ENCODE assay signal across 20 mouse cellular contexts in the genomic region with DNA sequence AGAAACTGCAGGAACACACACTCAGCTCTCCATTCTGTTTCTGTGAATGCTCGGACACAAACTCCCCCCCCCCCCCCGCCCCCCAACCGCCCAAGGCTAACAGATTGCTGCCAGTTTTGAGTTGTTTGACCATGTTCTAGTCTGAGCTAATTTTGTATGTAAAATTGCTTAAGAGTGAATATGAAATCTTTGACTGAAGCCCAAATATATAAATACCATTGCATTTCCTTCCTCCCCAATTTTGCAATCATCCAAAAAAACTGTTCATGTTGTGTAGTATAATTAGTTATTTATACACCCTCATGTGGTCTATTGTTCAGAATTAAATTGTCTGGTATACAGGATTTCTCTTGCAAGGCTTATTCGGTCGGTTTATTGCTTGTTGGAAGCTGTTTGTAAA.
DNase-seq lines count a peak whose midpoint lies in the region; ATAC-seq and TF ChIP-seq lines count a peak whose summit lies in the region.
"Had no signal": no experiment of that assay in that cellular context is flagged by ENCODE, and none has a peak within 500 bp of the region (broad histone marks: within the 10 kb centered on the region; RNA-seq: fewer than 3 reads in every experiment).

No protein-coding gene starts in this region.

- H3K9ac ChIP-seq in kidney, embryonic 16.5 days (replicated peaks; ENCODE audit: low read length) = no peak overlapping the region
- H3K9ac ChIP-seq in lung, postnatal 0 days (replicated peaks; ENCODE audit: low read depth) = no peak overlapping the region
- H3K9ac ChIP-seq in heart, embryonic 11.5 days (ENCODE audit: low read depth, low read length) = no peak overlapping the region
- H3K9ac ChIP-seq: hindbrain, embryonic 15.5 days; midbrain, embryonic 12.5 days; neural tube, embryonic 13.5 days had no signal

- H3K4me3 ChIP-seq in kidney, embryonic 16.5 days (ENCODE audit: low read length) = no peak overlapping the region
- H3K4me3 ChIP-seq in lung, postnatal 0 days (ENCODE audit: low read depth, low read length) = no peak overlapping the region
- H3K4me3 ChIP-seq in olfactory bulb, adult 2 months (ENCODE audit: insufficient read depth, low read depth, low read length) = no peak overlapping the region
- H3K4me3 ChIP-seq in heart, embryonic 11.5 days (ENCODE audit: low read depth, low read length) = no peak overlapping the region
- H3K4me3 ChIP-seq: hindbrain, embryonic 10.5 days; hindbrain, embryonic 15.5 days; midbrain, embryonic 12.5 days; neural tube, embryonic 13.5 days had no signal

- 0 out of 2 replicates have a peak overlapping the region, but pooled peaks have one; percentile 38 for H3K27ac ChIP-seq in kidney, embryonic 16.5 days (ENCODE audit: low read length)
- H3K27ac ChIP-seq in lung, postnatal 0 days (ENCODE audit: low read length) = peak overlapping the region; percentile 62
- H3K27ac ChIP-seq in olfactory bulb, adult 2 months (ENCODE audit: insufficient read depth, low read depth, low read length) = peak overlapping the region; percentile 38; the same call in 1 of the 2 replicates
- no peak overlapping the region for H3K27ac ChIP-seq in heart, embryonic 11.5 days (ENCODE audit: low read depth, low read length)
- H3K27ac ChIP-seq: hindbrain, embryonic 10.5 days; hindbrain, embryonic 15.5 days; kidney, postnatal 0 days; midbrain, embryonic 12.5 days; neural tube, embryonic 13.5 days had no signal

- no peaks in the 10 kb centered on the region for H3K36me3 ChIP-seq in kidney, embryonic 16.5 days (ENCODE audit: insufficient read depth, low read length)
- H3K36me3 ChIP-seq in lung, postnatal 0 days (ENCODE audit: insufficient read depth, low read length) = no peaks in the 10 kb centered on the region
- H3K36me3 ChIP-seq in heart, embryonic 11.5 days (ENCODE audit: control insufficient read depth, insufficient read depth, low read length) = no peaks in the 10 kb centered on the region
- H3K36me3 ChIP-seq: hindbrain, embryonic 10.5 days; hindbrain, embryonic 15.5 days; midbrain, embryonic 12.5 days; neural tube, embryonic 13.5 days had no signal

- WGBS in kidney, embryonic 16.5 days = 73% methylated on average over 5 of the region's 5 CpGs
- WGBS in lung, postnatal 0 days = 39% methylated on average over 5 of the region's 5 CpGs
- WGBS in olfactory bulb, adult 2 months = 50% methylated on average over 5 of the region's 5 CpGs
- WGBS in heart, embryonic 11.5 days (ENCODE audit: insufficient replicate concordance) = 80% methylated on average over 5 of the region's 5 CpGs

- no peak for ATAC-seq in kidney, embryonic 16.5 days (ENCODE audit: low FRiP score, low TSS enrichment)
- ATAC-seq in lung, postnatal 0 days = peak; percentile 37
- peak; percentile 52 for ATAC-seq in granulocyte monocyte progenitor cell, adult 5-6 weeks (replicated peaks; ENCODE audit: poor library complexity, severe bottlenecking)
- no peak for ATAC-seq in heart, embryonic 11.5 days (replicated peaks; ENCODE audit: insufficient number of reproducible peaks, low FRiP score, low TSS enrichment)
- ATAC-seq: forebrain, embryonic 14.5 days had no signal

- no peak overlapping the region for H3K4me2 ChIP-seq in kidney, embryonic 16.5 days (replicated peaks; ENCODE audit: low read depth, low read length)
- H3K4me2 ChIP-seq in lung, postnatal 0 days (replicated peaks; ENCODE audit: low read depth, low read length) = no peak overlapping the region
- H3K4me2 ChIP-seq in heart, embryonic 11.5 days = no peak overlapping the region
- H3K4me2 ChIP-seq: hindbrain, embryonic 15.5 days; midbrain, embryonic 12.5 days; neural tube, embryonic 13.5 days had no signal

- H3K4me1 ChIP-seq in kidney, embryonic 16.5 days (ENCODE audit: insufficient read depth, low read length) = peaks cover 4% of the 10 kb centered on the region; the same call in 1 of the 2 replicates
- H3K4me1 ChIP-seq in lung, postnatal 0 days (ENCODE audit: insufficient read depth, low read depth, low read length) = peaks cover 20% of the 10 kb centered on the region
- peaks cover 5% of the 10 kb centered on the region for H3K4me1 ChIP-seq in olfactory bulb, adult 2 months (ENCODE audit: control insufficient read depth, insufficient read depth, low read length)
- H3K4me1 ChIP-seq in heart, embryonic 11.5 days (ENCODE audit: control insufficient read depth, insufficient read depth, low read length) = peaks cover 7% of the 10 kb centered on the region
- H3K4me1 ChIP-seq: hindbrain, embryonic 10.5 days; hindbrain, embryonic 15.5 days; midbrain, embryonic 12.5 days; neural tube, embryonic 13.5 days had no signal

- H3K9me3 ChIP-seq in kidney, embryonic 16.5 days (ENCODE audit: low read length) = no peaks in the 10 kb centered on the region
- no peaks in the 10 kb centered on the region for H3K9me3 ChIP-seq in lung, postnatal 0 days (ENCODE audit: low read length)
- H3K9me3 ChIP-seq in heart, embryonic 11.5 days (replicated peaks; ENCODE audit: control insufficient read depth, low read length) = no peaks in the 10 kb centered on the region
- H3K9me3 ChIP-seq: hindbrain, embryonic 10.5 days; hindbrain, embryonic 15.5 days; midbrain, embryonic 12.5 days; neural tube, embryonic 13.5 days had no signal

- no peak for TF ChIP-seq POLR2A in olfactory bulb, adult 2 months (IDR thresholded peaks at IDR 0.05; ENCODE audit: insufficient read depth, low read depth, low read length)

- TF ChIP-seq CTCF in lung, postnatal 0 days (IDR thresholded peaks at IDR 0.05) = no peak
- TF ChIP-seq CTCF in olfactory bulb, adult 2 months (IDR thresholded peaks at IDR 0.05; ENCODE audit: insufficient read depth, low read depth, low read length) = no peak

- TF ChIP-seq EP300 in lung, postnatal 0 days (IDR thresholded peaks at IDR 0.05) = no peak

- no peak for DNase-seq in kidney, postnatal 4 days
- DNase-seq in lung, postnatal 0 days (ENCODE audit: low spot score) = peak; percentile 86
- no peak for DNase-seq in lung, postnatal 10 days
- DNase-seq in cerebellum, adult 8-10 months = no peak
- DNase-seq: adrenal gland, postnatal 25 days; cerebellum, adult 9-11 months; heart, postnatal 14 days; kidney, adult 18-20 months; right cerebral cortex, postnatal 14 days; thymus, postnatal 4 days had no signal

- H3K27me3 ChIP-seq in kidney, embryonic 16.5 days (ENCODE audit: insufficient read depth, low read length) = no peaks in the 10 kb centered on the region
- no peaks in the 10 kb centered on the region for H3K27me3 ChIP-seq in lung, postnatal 0 days (replicated peaks; ENCODE audit: insufficient read depth, low read length)
- H3K27me3 ChIP-seq in heart, embryonic 11.5 days (ENCODE audit: control insufficient read depth, insufficient read depth, low read length) = no peaks in the 10 kb centered on the region
- H3K27me3 ChIP-seq: neural tube, embryonic 13.5 days had no signal

Comparison
In these comparisons a context has a peak if more than half of its experiments do, and no peak if none do; other contexts are left out.
1. ATAC-seq: peak in lung, postnatal 0 days (single experiment) and granulocyte monocyte progenitor cell, adult 5-6 weeks (single experiment); none in kidney, embryonic 16.5 days (single experiment) and heart, embryonic 11.5 days (single experiment).